Mouse (Mus musculus) spleen, adult 2 months (tissue): ENCODE measurements at regions not wholly inside any gene's neighbourhood (a gene's known extent, or its start where the extent isn't known, plus 50 kb on each side); places are given as distances from the start of the nearest gene placed in this dataset.

ENCODE experiments used
- CTCF ChIP-seq: fragments of 200-500 bp; IDR thresholded peaks from 2 replicates; pipeline ENCODE4 v1.5.1; 2011; ENCODE audit warnings: mild to moderate bottlenecking, inconsistent platforms; ENCODE audit not compliant: insufficient read depth, insufficient read length, insufficient replicate concordance; ENCODE audit errors: extremely low read depth
- POLR2A ChIP-seq: fragments of 200-500 bp; IDR thresholded peaks from 2 replicates; pipeline ENCODE4 v1.6.1; 2011; ENCODE audit warnings: low read depth, low read length, inconsistent platforms

DNA sequence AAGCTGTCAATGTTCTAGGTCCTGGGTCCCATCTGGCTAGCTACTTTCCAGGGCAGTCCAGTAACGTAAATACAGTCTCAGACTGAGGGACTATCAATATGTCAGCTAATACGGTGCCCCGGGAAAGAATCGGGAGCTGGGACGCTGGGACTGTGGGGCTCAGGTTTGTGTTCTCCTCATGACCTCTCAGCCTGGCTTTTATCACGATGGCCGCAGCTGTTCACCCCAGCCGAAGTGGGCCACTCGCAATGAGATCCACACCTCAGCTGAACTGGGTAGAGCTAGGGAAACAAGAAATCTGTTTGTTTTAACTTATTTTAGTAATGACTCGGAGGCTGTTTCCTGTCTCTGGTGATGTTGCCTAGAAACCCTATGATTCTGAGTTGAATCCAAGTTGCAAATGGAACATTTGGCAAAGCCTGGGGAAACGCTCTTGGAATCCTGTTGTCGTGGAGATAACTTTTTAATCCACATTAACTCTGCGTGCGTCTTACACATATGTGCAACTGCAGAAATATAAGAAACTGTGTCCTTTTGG, 83.0 kb upstream of the Daam1 start:
- no peak for TF ChIP-seq CTCF
- no peak for TF ChIP-seq POLR2A
